Mouse (Mus musculus) cerebellum, adult 2 months (tissue): ENCODE measurements at regions not wholly inside any gene's neighbourhood (a gene's known extent, or its start where the extent isn't known, plus 50 kb on each side); places are given as distances from the start of the nearest gene placed in this dataset.

ENCODE experiments used
- CTCF ChIP-seq: fragments of 200-500 bp; IDR thresholded peaks from 2 replicates; pipeline ENCODE4 v1.5.1; 2011; ENCODE audit warnings: low read depth, mild to moderate bottlenecking, control low read depth, low read length, moderate library complexity, borderline replicate concordance; ENCODE audit not compliant: insufficient read depth
- POLR2A ChIP-seq: fragments of 200-500 bp; IDR thresholded peaks from 2 replicates; pipeline ENCODE4 v1.6.1; 2011; ENCODE audit warnings: low read length, control low read depth, borderline replicate concordance; ENCODE audit not compliant: insufficient read depth

DNA sequence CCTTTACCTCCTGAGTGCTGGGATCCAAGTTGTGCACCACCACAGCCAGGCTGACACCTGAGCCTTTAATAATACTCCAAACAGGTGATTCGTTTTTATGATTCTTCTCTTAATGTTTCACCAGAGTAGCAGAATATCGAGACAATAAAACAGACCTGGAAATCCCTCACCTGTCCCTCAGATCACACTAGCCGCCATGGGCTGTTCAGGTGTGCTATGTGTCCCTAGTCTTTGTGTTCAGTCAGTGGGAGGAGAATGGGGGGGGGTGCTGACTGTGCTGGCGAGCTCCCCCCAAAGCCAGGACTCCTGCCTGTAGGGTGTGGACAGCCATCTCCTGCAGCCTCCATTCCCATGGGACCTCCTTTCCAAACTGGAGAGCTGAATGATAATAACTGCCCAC, 168.9 kb upstream of the Nfe2l3 start:
- TF ChIP-seq CTCF, result no peak
- TF ChIP-seq POLR2A, result no peak
